Mouse (Mus musculus) stomach, embryonic 15.5 days (tissue): ENCODE measurements around the gene Ppp3ca. TPM values are rescaled to one million over a fixed set of nuclear protein-coding genes. Genes with fewer than 3 reads are reported as not detected.

ENCODE experiments used
- ATAC-seq: fragments of 200-750 bp; cut with Nextera tagmentation; 2 replicates; pipeline ENCODE4 v1.8.0; 2017; ENCODE audit warnings: low read depth, moderate number of reproducible peaks, moderate TSS enrichment; ENCODE audit not compliant: insufficient read depth, low FRiP score
- H3K27ac ChIP-seq: fragments of 300-500 bp; sonication (generic); 2 replicates; pipeline ENCODE4 v1.5.1; 2015; ENCODE audit warnings: mild to moderate bottlenecking, inconsistent platforms
- H3K27me3 ChIP-seq: fragments of 300-500 bp; sonication (generic); replicated peaks from 2 replicates; pipeline ENCODE4 v1.6.1; 2015; ENCODE audit warnings: inconsistent platforms
- H3K36me3 ChIP-seq: fragments of 300-500 bp; sonication (generic); 2 replicates; pipeline ENCODE4 v1.6.1; 2015; ENCODE audit warnings: inconsistent platforms
- H3K4me1 ChIP-seq: fragments of 300-500 bp; sonication (generic); 2 replicates; pipeline ENCODE4 v1.6.1; 2015; ENCODE audit warnings: inconsistent platforms
- H3K4me2 ChIP-seq: fragments of 300-500 bp; sonication (generic); 2 replicates; pipeline ENCODE4 v1.6.1; 2015; ENCODE audit warnings: mild to moderate bottlenecking, inconsistent platforms
- H3K4me3 ChIP-seq: fragments of 300-500 bp; sonication (generic); replicated peaks from 2 replicates; pipeline ENCODE4 v1.5.1; 2015; ENCODE audit warnings: inconsistent platforms
- H3K9ac ChIP-seq: fragments of 300-500 bp; sonication (generic); 2 replicates; pipeline ENCODE4 v1.6.1; 2015; ENCODE audit warnings: inconsistent platforms
- H3K9me3 ChIP-seq: fragments of 300-500 bp; sonication (generic); 2 replicates; pipeline ENCODE4 v1.6.1; 2016; ENCODE audit warnings: inconsistent platforms
- WGBS: fragments of 180-500 bp; shearing (Covaris S2); methylation state at CpG from one replicate; pipeline ENCODE4 v1.1.7; 2015; 5-methylcytosine and 5-hydroxymethylcytosine counted together
- microRNA-seq: library from miRNA; unstranded; fragments of <30 nt; microRNA quantifications from one replicate; pipeline ENCODE4, GENCODE M21; 2016
- polyA plus RNA-seq: library from polyadenylated mRNA; unstranded; fragments of >200 nt; fragmentation: Nextera tagmentation; extraction: Ambion mirVana; gene quantifications from 2 replicates; pipeline ENCODE4 v1.2.1, GENCODE M21; 2015

Gene Ppp3ca
- polyA plus RNA-seq, 1 experiment from 2014 or later = 54.9 TPM

GRCm38 (mm10) chr3:136966786-136967185, 296.9 kb downstream of the Ppp3ca start:
- no peak overlapping the region for H3K27ac ChIP-seq

GRCm38 (mm10) chr3:136967510-136967909, 297.6 kb downstream of the Ppp3ca start:
- H3K9ac ChIP-seq = no peak overlapping the region
- no peaks in the 10 kb centered on the region for H3K4me1 ChIP-seq
- no peak overlapping the region for H3K4me3 ChIP-seq
- no peaks in the 10 kb centered on the region for H3K36me3 ChIP-seq
- no peaks in the 10 kb centered on the region for H3K27me3 ChIP-seq
- 85% methylated on average over 2 of the region's 2 CpGs for WGBS
- no peak overlapping the region for H3K4me2 ChIP-seq
- H3K27ac ChIP-seq = no peak overlapping the region
- H3K9me3 ChIP-seq = no peaks in the 10 kb centered on the region
- ATAC-seq = no peak

More at GRCm38 (mm10) chr3:136966786-136967185, 296.9 kb downstream of the Ppp3ca start:
- Histone ChIP-seq H3K9me3 (no peaks in the 10 kb centered on the region), H3K4me1 (no peaks in the 10 kb centered on the region), H3K9ac (no peak overlapping the region), H3K36me3 (no peaks in the 10 kb centered on the region), H3K27me3 (no peaks in the 10 kb centered on the region), H3K4me3 (no peak overlapping the region), H3K4me2 (no peak overlapping the region)
- no peak for ATAC-seq
- WGBS = 89% methylated on average over 5 of the region's 5 CpGs

- 54% methylated on average over 4 of the region's 4 CpGs for WGBS
- Histone ChIP-seq H3K9me3 (no peaks in the 10 kb centered on the region), H3K27ac (no peak overlapping the region), H3K9ac (no peak overlapping the region), H3K4me3 (no peak overlapping the region), H3K4me2 (no peak overlapping the region), H3K4me1 (no peaks in the 10 kb centered on the region), H3K36me3 (no peaks in the 10 kb centered on the region), H3K27me3 (no peaks in the 10 kb centered on the region)
- no peak for ATAC-seq
These were observed 299.9 kb downstream of the Ppp3ca start for GRCm38 (mm10) chr3:136969796-136970195.

GRCm38 (mm10) chr3:136977859-136978258, 307.9 kb downstream of the Ppp3ca start:
- no peaks in the 10 kb centered on the region for H3K9me3 ChIP-seq
- WGBS = 71% methylated on average over 1 of the region's 1 CpGs
- no peak overlapping the region for H3K4me3 ChIP-seq
- H3K4me1 ChIP-seq = no peaks in the 10 kb centered on the region
- ATAC-seq = no peak
- no peak overlapping the region for H3K9ac ChIP-seq
- H3K27me3 ChIP-seq = no peaks in the 10 kb centered on the region
- no peaks in the 10 kb centered on the region for H3K36me3 ChIP-seq
- no peak overlapping the region for H3K4me2 ChIP-seq
- no peak overlapping the region for H3K27ac ChIP-seq

DNA sequence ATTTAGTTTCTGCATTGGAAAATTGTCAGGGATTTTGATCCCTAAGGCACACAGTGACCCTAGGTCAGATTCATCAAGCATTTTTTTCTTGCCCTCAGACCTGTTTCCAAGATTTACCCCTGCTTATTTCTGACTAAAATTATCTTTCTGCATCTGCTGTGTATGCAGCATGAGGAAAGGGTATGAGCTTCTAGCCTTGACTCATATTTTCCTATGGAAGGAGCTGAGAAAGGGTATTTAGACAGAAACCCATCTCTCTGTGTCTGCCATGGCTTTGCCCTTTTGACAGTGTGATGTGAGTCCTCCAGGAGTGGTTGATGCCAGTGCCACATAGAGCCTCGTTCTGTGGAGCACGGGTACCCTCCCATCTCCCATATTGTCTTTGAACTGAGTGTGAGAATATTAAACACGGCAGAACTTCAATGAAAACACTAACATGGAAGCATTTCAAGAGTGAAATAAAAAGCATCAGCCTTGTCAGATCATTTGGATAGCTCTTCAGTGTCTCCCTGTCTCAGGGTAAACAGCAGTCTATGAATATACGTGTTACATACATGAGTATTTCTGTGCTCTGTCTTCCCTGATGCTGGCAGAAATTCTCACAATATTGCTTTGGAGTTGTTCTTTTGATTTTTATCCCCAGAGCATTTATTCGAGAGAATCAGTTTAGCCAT, 311.1 kb downstream of the Ppp3ca start:
- 82% methylated on average over 5 of the region's 5 CpGs for WGBS

DNA sequence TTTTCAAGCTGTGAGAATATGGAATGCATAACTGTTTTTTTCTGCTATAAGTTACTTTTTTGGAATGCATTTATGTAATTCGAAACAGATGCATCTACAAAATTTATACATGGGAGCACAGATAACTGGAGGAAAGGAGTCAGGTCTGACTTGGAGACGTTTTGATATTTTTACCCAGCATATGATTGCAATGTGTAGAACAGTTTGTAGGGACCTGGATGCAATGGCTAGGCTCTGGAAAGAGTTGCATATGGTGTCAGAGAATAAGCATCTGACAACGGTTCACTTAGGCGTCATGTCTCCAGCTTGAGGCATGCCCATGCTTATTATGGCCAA, 311.6 kb downstream of the Ppp3ca start:
- H3K27me3 ChIP-seq = no peaks in the 10 kb centered on the region
- WGBS = 81% methylated on average over 4 of the region's 4 CpGs
- no peak for ATAC-seq

More for the DNA sequence above, 311.1 kb downstream of the Ppp3ca start:
- no peaks in the 10 kb centered on the region for H3K4me1 ChIP-seq
- H3K4me2 ChIP-seq = no peak overlapping the region
- no peak overlapping the region for H3K4me3 ChIP-seq
- H3K36me3 ChIP-seq = no peaks in the 10 kb centered on the region
- H3K9me3 ChIP-seq = no peaks in the 10 kb centered on the region
- no peaks in the 10 kb centered on the region for H3K27me3 ChIP-seq
- ATAC-seq = no peak
- H3K9ac ChIP-seq = no peak overlapping the region
- H3K27ac ChIP-seq = no peak overlapping the region

GRCm38 (mm10) chr3:136982021-136982420, 312.1 kb downstream of the Ppp3ca start:
- Histone ChIP-seq H3K27me3 (no peaks in the 10 kb centered on the region), H3K9me3 (no peaks in the 10 kb centered on the region), H3K4me1 (no peaks in the 10 kb centered on the region), H3K4me2 (no peak overlapping the region), H3K4me3 (no peak overlapping the region), H3K27ac (no peak overlapping the region), H3K36me3 (no peaks in the 10 kb centered on the region), H3K9ac (no peak overlapping the region)
- 76% methylated on average over 11 of the region's 11 CpGs for WGBS
- ATAC-seq = no peak

More for the DNA sequence above, 311.6 kb downstream of the Ppp3ca start:
- Histone ChIP-seq H3K4me3 (no peak overlapping the region), H3K9me3 (no peaks in the 10 kb centered on the region), H3K4me1 (no peaks in the 10 kb centered on the region), H3K36me3 (no peaks in the 10 kb centered on the region), H3K4me2 (no peak overlapping the region), H3K27ac (no peak overlapping the region), H3K9ac (no peak overlapping the region)

GRCm38 (mm10) chr3:136986096-136986881, 316.4 kb downstream of the Ppp3ca start:
- Histone ChIP-seq H3K9ac (no peak overlapping the region), H3K36me3 (no peaks in the 10 kb centered on the region), H3K4me2 (no peak overlapping the region), H3K27ac (no peak overlapping the region), H3K27me3 (no peaks in the 10 kb centered on the region), H3K4me1 (no peaks in the 10 kb centered on the region), H3K9me3 (no peaks in the 10 kb centered on the region), H3K4me3 (no peak overlapping the region)
- WGBS = 51% methylated on average over 3 of the region's 3 CpGs
- no peak; the same call in 1 of the 2 replicates for ATAC-seq

Small RNAs within 50 kb of the gene (microRNA-seq; reads per million reads assigned to microRNA genes)
- not detected for gene Gm44327
